Mouse (Mus musculus) ES-Bruce4 (cell line): ENCODE results near the gene Gm20518.

Experiments used
- CTCF ChIP-seq: IDR thresholded peaks from one replicate; pipeline ENCODE4 v1.8.1; 2011; ENCODE audit warnings: low read depth, low read length
- POLR2A ChIP-seq: IDR thresholded peaks from one replicate; pipeline ENCODE4 v1.8.1; 2011; ENCODE audit warnings: low read length; ENCODE audit not compliant: insufficient read depth

GRCm38 (mm10) chr16:17833681-17834399, 57.6 kb downstream of the Gm20518 start:
- TF ChIP-seq CTCF (no peak), POLR2A (no peak)
